Mouse (Mus musculus) gastrocnemius, adult 2 months (tissue): ENCODE results near the gene Hoxa11. TPM values are rescaled to one million over a fixed set of nuclear protein-coding genes. Genes with fewer than 3 reads are reported as not detected.

Source experiments
- DNase-seq: peaks from one replicate; pipeline ENCODE4 v3.0.0; 2022
- H3K27ac ChIP-seq: fragments of 200-600 bp; 2 replicates; pipeline ENCODE4 v1.8.1; 2022; ENCODE audit warnings: mild to moderate bottlenecking
- H3K4me3 ChIP-seq: fragments of 200-600 bp; 2 replicates; pipeline ENCODE4 v1.8.1; 2022; ENCODE audit warnings: mild to moderate bottlenecking, moderate library complexity
- CTCF ChIP-seq: fragments of 200-600 bp; IDR thresholded peaks from 2 replicates; pipeline ENCODE4 v1.8.1; 2022; ENCODE audit warnings: antibody characterized with exemption, mild to moderate bottlenecking, moderate library complexity
- intact Hi-C: fragments of 180-260 bp; cut with DNase I; formaldehyde crosslinking; loops from one replicate; pipeline ENCODE4 v1.15.1; 2025
- total RNA-seq, 2 experiments: library from RNA; stranded (reverse); gene quantifications; 2 replicates each; pipeline ENCODE4 v1.2.3; 2021

The Hoxa11 gene
- total RNA-seq, 2 experiments from 2014 or later, result 1.0 to 4.3 TPM

GRCm38 (mm10) chr6:52251177-52251879 is 5.7 kb upstream of the Hoxa11 start:
- Histone ChIP-seq H3K4me3 (no peak overlapping the region), H3K27ac (no peak overlapping the region)
- intact Hi-C loops, result no loop called here
- TF ChIP-seq CTCF, result no peak
- no peak for DNase-seq

- Histone ChIP-seq H3K27ac (no peak overlapping the region), H3K4me3 (no peak overlapping the region)
- DNase-seq, result no peak
- TF ChIP-seq CTCF, result no peak
- intact Hi-C loops, result loop anchor here (5.0 kb wide), 1 partner anchor 1078 kb away; no protein-coding TSS in a partner anchor
These were observed 4.2 kb upstream of the Hoxa11 start for GRCm38 (mm10) chr6:52249826-52250225.

DNA sequence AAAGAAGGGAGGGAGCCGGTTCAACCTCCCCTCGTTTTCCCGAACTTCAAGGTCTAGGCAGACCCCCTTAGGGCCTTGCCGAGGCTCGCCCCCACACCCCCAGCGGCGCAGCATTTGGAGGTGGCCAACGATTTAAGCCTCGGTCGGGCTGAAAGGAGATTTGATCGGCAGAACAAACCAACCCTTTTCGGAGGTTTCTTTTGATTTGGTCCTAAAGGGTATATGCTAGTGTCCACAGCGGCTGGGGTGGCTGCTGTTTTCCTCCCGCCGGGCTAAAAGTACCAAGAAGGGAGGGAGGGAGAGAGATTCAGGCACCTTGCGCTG is 3.8 kb upstream of the Hoxa11 start:
- no peak for TF ChIP-seq CTCF
- intact Hi-C loops, result loop anchor here (5.0 kb wide), 1 partner anchor 1077 kb away; no protein-coding TSS in a partner anchor
- DNase-seq, result no peak
- Histone ChIP-seq H3K4me3 (peak overlapping the region; percentile 33), H3K27ac (peak overlapping the region; percentile 24; the same call in 1 of the 2 replicates)

- DNase-seq, result no peak
- no peak for TF ChIP-seq CTCF
- Histone ChIP-seq H3K27ac (peak overlapping the region; percentile 25; the same call in 1 of the 2 replicates), H3K4me3 (peak overlapping the region; percentile 41)
- intact Hi-C loops, result loop anchor here (5.0 kb wide), 1 partner anchor 1077 kb away; no protein-coding TSS in a partner anchor
These were observed 3.2 kb upstream of the Hoxa11 start for GRCm38 (mm10) chr6:52248638-52249414.

GRCm38 (mm10) chr6:52247766-52248637 is 2.4 kb upstream of the Hoxa11 start:
- Histone ChIP-seq H3K27ac (peak overlapping the region; percentile 25; the same call in 1 of the 2 replicates), H3K4me3 (peak overlapping the region; percentile 41)
- DNase-seq, result no peak
- intact Hi-C loops, result loop anchor here (5.0 kb wide), 1 partner anchor 1076 kb away; no protein-coding TSS in a partner anchor
- TF ChIP-seq CTCF, result no peak

DNA sequence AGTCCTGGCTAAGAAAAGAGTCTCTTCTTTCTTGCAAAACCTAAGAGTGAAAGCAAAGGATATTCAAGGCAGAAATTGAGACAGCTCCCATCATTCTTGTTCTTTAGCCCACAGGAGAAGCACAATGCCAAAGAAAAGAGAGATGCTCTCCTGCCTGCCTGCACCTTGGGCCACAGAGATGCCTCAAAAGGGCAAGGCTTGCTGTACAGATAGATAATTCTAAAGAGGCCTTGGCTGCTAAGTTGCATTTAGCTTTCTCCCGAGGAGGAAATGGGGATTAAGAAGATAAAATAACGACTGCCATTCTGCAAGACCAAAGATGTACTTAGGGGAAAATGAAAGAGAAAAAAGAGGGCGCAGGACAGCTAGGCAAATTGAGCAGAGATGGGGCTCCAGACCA is 1.3 kb upstream of the Hoxa11 start:
- Histone ChIP-seq H3K27ac (peak overlapping the region; percentile 86), H3K4me3 (peak overlapping the region; percentile 77)
- no peak for DNase-seq
- intact Hi-C loops, result loop anchor here (5.0 kb wide), 1 partner anchor 1075 kb away; no protein-coding TSS in a partner anchor
- TF ChIP-seq CTCF, result no peak

- intact Hi-C loops, result loop anchor here (5.0 kb wide), 1 partner anchor 1074 kb away; no protein-coding TSS in a partner anchor
- no peak for DNase-seq
- no peak for TF ChIP-seq CTCF
- H3K4me3 ChIP-seq, result peak overlapping the region; percentile 77
- peak overlapping the region; percentile 86 for H3K27ac ChIP-seq
These were observed 793 bp upstream of the Hoxa11 start for GRCm38 (mm10) chr6:52246403-52246803.

DNA sequence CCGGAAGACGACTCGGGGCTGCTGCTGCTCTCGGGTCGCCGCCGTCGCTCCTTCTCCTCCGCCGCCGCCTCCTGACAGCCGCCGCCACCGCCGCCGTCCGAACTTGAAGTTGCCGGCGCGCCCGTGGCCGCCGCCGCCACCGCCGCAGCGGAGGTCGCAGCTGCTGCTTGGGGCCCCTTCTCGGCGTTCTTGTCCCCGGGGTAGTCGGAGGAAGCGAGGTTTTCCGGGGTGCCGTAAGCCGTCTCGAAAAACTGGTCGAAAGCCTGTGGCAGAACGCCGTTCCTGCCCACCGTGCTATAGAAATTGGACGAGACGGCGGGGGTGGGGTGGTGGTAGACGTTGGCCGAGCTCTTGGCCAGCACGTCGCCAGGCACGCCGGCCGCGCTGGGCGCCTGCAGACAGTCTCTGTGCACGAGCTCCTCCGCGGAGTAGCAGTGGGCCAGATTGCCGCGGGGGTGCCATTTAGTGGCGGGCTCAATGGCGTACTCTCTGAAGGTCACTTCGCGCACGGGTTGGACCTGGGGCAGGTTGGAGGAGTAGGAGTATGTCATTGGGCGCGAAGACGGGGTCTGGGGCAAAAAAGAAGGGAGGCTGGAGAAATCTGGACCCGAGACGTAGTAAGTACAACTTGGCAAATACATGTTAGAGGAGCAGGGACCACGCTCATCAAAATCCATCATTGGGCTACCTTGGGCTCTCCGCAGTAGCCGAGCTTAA is 412 bp downstream of the Hoxa11 start:
- TF ChIP-seq CTCF, result no peak
- intact Hi-C loops, result loop anchor here (5.0 kb wide), 1 partner anchor 1073 kb away; no protein-coding TSS in a partner anchor
- peak overlapping the region; percentile 77 for H3K4me3 ChIP-seq
- H3K27ac ChIP-seq, result peak overlapping the region; percentile 86
- peak; percentile 69 for DNase-seq

GRCm38 (mm10) chr6:52244471-52245039 is 1.1 kb downstream of the Hoxa11 start:
- intact Hi-C loops, result loop anchor here (5.0 kb wide), 1 partner anchor 1072 kb away; no protein-coding TSS in a partner anchor
- H3K27ac ChIP-seq, result peak overlapping the region; percentile 86
- peak overlapping the region; percentile 77 for H3K4me3 ChIP-seq
- no peak for DNase-seq
- no peak for TF ChIP-seq CTCF

- Histone ChIP-seq H3K4me3 (peak overlapping the region; percentile 32), H3K27ac (no peak overlapping the region; the same call in 1 of the 2 replicates)
- intact Hi-C loops, result no loop called here
- no peak for TF ChIP-seq CTCF
- DNase-seq, result peak; percentile 23
These were observed 1.9 kb downstream of the Hoxa11 start for GRCm38 (mm10) chr6:52243681-52244121.

DNA sequence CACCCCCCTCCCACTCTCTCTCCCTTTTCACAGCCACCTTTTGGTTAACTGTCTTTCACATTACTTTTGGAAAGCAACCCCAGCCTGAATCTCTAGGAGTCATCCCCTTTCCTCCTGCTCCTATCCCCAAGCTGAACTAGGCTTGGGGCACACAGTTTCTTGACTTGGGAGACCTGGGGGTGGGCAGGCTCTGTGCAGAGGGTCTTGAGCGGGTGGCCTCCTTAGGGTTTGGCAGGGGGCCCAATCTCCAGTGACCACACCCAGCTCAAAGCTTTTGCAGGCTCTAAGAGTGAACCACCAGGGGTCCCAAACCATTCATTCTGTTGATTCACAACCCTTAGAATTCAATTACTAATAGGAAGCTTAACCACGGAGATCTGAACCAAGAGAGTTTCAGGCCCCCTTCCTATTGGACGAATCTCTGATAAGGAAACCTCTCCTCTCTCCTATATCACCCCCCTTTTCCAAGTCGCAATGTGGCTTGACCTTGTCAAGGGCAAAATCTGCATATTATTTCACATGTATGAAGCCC is 2.7 kb downstream of the Hoxa11 start:
- intact Hi-C loops, result no loop called here
- TF ChIP-seq CTCF, result no peak

More for the DNA sequence above, 2.7 kb downstream of the Hoxa11 start:
- Histone ChIP-seq H3K27ac (no peak overlapping the region), H3K4me3 (no peak overlapping the region)
- DNase-seq, result no peak
